Mouse (Mus musculus) right cerebral cortex, postnatal 36 days (tissue): ENCODE data around the gene Dnaic2.

Experiments used
- DNase-seq, 2 experiments: peaks; one replicate each; pipeline ENCODE4 v3.0.0; 2022; ENCODE audit warnings: low spot score in 2 of 2, mixed read lengths in 1 of 2

The Dnaic2 gene

DNA sequence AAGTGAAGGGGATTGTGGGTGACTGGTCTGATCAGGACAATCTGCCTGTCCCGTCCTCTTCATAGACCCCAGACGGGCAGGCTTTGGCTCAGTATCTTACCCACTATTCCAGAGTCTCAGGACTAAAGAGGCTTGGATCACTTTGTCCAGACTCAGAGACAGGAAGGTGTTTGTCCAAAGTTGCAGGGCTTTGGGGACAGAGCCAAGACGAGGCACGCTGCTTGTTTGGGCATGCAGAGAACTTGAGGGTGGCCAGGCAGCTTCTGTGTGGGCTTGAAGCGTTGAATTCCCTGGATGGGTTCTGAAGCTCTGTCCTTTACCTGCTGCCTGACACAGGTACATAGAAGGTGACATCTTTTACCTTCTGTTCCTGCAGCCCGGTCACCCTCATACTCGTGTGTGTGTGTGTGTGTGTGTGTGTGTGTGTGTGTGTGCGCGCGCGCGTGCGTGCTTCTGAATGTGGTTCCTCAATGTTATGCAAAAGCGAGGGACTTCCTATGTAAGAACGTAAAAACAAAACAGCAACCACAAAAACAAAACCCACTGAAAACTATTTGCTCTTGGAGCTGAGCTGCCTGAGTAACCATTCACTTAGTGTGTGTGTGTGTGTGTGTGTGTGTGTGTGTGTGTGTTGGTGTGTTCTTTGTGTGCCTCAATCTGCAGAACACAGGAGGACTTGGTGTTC lies 24.8 kb upstream of the Dnaic2 start:
- DNase-seq, result no peak

GRCm38 (mm10) chr11:114702996-114703361 lies 24.2 kb upstream of the Dnaic2 start:
- no peak for DNase-seq

GRCm38 (mm10) chr11:114704071-114704913 lies 22.9 kb upstream of the Dnaic2 start:
- peak; percentile 57 to 64 for DNase-seq

- no peak for DNase-seq
Observed at GRCm38 (mm10) chr11:114706358-114706757, 20.9 kb upstream of the Dnaic2 start.

DNA sequence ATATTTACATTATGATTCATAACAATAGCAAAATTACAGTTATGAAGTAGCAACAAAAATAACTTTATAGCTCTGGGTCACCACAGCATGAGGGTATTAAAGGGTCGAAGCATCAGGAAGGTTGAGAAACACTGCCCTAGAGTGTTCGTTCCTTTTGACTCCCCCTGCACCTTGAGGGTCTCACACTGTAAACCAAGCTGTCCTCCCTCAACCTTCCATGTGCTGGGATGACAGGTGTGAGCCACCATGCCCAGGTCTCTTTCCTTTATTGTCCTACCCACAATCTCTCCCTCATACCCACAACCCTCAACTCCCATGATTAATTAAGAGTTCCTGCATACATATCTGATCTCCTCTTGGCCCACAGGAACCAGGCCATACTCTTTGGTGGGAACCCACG lies 15.8 kb upstream of the Dnaic2 start:
- no peak for DNase-seq

DNA sequence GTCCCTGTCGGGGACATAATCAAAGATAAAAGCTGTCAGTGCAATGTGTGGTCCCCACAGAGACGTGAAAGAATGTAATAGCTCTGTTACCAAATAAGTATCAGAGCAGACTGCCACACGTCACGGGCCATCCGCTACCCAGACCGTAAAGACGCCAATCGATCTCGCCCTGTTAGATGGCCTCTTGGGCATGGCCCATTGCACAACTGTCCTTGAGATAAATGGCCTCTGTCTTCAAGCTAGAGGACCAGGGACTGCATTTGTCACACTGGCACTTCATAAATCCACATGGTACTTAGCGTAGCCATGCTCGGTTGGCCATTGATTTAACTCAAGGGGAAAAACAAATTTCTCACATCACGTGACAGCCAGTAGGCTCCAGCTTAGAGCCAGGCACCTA lies 15.3 kb upstream of the Dnaic2 start:
- no peak for DNase-seq

DNA sequence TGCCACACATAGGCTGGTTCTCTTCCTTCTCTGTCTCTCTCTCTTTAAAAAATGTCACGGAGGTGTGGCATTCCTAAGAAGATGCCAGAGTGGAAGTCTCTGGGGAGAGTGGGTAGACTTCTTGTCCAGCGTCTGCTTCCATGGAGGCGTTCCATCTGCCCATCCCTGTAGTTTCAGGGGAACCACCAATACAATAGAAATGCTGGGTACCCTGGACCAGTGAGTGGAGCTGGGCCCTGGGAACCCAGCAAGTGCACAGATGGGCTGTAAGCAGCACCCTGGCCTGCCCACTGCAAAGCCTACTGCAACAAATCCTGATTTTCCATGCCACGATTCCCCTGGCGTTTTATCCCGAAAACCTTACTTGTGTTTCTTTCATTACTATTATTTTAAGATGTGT lies 12.7 kb upstream of the Dnaic2 start:
- no peak for DNase-seq

DNA sequence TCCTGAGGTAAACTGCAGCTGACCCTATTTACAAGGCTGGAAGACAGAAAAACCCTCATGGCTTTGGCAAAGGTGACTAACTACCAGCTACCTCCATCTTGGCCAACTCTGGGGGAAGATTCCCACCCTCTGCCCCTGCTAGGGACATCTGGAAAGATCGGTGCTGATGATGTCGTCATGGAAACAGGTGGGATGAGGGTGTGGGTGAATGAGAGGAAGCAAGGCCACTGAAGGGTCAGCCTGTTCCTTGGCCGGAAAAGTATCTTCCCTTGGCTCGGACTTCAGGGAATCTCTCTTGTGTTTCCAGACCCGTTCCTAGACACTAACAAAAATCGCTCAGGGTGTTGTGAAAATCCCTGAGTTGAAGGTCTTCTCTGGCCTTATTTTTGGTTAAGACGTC lies 11.7 kb upstream of the Dnaic2 start:
- no peak for DNase-seq

DNA sequence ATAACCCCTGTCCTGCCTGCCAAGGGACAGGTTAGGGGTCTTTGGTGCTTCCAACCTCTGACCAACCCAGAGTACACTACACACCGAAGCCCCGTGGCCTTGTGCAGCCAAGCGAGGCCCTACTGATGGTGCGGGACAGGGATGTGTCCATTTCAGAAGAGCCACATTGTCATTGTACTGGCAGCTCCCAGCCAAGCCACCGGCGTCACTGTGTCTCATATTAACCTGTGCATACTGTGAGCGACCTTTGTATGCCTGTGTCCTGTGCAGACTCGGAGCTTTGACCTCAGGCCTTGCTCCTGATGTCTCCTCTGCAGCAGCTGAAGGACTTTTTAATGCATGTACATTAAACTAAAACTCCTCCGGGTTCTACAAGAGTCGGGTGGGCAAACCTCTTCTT lies 6.7 kb upstream of the Dnaic2 start:
- DNase-seq, result no peak

GRCm38 (mm10) chr11:114722438-114722837 lies 4.8 kb upstream of the Dnaic2 start:
- DNase-seq, result no peak

GRCm38 (mm10) chr11:114723030-114723429 lies 4.2 kb upstream of the Dnaic2 start:
- no peak for DNase-seq

DNA sequence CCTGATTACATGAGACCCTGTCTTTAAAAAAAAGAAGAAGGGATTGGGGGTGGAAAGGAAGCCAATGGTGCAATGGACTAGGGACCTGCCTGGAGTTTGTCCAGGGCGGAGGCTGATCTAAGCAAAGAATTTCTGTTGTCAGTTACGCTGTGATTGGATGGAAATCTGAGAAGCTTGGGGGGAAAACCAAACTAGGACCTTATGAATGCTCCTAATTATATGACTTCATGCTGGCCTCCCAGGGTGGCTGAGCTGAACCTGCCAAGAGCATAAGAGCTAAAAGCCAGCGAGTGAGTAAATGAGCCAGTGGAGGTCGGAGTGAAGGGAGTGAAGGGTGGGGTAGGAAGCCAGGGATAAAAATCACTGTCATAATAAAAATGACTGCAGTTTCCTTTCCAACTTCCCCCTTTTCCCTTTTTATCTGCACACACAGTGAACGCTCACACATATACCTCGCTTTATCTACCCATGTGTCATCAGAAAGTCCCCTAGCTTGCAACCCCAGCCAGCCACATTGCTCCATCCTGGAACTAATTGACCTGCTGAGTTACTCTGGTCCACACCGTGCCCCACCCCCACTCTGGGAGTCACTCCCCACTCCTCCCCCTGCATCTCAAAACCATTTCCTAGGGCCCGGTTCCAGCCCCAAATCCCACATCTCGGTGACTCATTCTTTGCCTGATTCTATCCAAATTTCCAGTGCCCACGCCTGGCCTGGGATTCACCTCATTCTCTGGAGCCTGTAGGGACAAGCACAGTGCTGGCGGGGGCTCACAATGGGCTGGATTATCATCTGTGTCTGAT lies 2.2 kb upstream of the Dnaic2 start:
- peak; percentile 41 to 44 for DNase-seq

- DNase-seq, result no peak
Observed at GRCm38 (mm10) chr11:114727826-114728186, 598 bp downstream of the Dnaic2 start.

- no peak for DNase-seq
Observed at GRCm38 (mm10) chr11:114728333-114728732, 1.1 kb downstream of the Dnaic2 start.

- no peak for DNase-seq
Observed at GRCm38 (mm10) chr11:114729832-114730363, 2.7 kb downstream of the Dnaic2 start.

GRCm38 (mm10) chr11:114731711-114732110 lies 4.5 kb downstream of the Dnaic2 start:
- DNase-seq, result no peak

DNA sequence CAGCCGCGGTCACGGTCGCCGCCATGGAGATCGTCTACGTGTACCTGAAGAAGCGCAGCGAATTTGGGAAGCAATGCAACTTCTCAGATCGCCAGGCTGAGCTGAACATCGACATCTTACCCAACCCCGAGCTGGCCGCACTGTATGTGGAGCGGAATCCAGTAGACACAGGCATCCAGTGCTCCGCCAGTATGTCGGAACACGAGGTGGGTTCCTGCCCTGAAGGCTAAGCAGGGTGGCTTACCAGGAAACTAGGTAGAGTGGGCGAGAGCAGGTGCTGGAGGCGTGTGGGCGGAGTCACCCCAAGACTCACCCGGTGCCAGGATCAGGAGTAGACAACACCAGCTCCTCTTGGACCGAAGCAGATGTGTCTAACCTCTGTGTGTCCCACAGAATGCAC lies 5.7 kb downstream of the Dnaic2 start:
- no peak for DNase-seq

DNA sequence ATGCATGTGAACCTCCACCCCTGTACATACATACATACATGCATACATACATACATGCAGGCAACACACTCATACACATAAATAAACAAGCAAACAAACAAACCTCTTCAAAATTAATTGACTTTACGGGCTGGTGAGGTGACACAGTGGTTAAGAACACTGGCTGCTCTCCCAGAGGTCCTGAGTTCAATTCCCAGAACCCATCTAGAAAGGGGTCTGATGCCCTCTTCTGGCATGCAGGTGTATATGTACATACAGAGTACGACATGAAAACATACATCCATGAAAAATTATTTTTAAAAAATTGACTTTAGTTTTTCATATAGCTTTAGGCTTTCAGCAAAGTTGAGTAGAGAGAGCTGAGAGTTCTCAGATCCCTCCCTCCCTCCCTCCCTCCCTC lies 8.9 kb downstream of the Dnaic2 start:
- DNase-seq, result no peak

GRCm38 (mm10) chr11:114736913-114737624 lies 9.9 kb downstream of the Dnaic2 start:
- DNase-seq, result no peak

- DNase-seq, result no peak
Observed at GRCm38 (mm10) chr11:114740598-114740997, 13.4 kb downstream of the Dnaic2 start.

GRCm38 (mm10) chr11:114741451-114741850 lies 14.2 kb downstream of the Dnaic2 start:
- DNase-seq, result no peak

GRCm38 (mm10) chr11:114745134-114745533 lies 17.9 kb downstream of the Dnaic2 start:
- peak; percentile 73 to 78 for DNase-seq
